Mouse (Mus musculus) MEL (cell line): Measurements from ENCODE around the gene Pank1. TPM values are rescaled to one million over a fixed set of nuclear protein-coding genes. Genes with fewer than 3 reads are reported as not detected.

ENCODE experiments used
- DNase-seq: peaks from one replicate; pipeline ENCODE4 v3.0.0; 2011; ENCODE audit warnings: low read depth, low spot score
- H3K27ac ChIP-seq: 2 replicates; pipeline ENCODE4 v1.5.1; 2012; ENCODE audit warnings: low read depth, mild to moderate bottlenecking, control low read depth, low read length, moderate library complexity; ENCODE audit not compliant: control insufficient read depth
- H3K27me3 ChIP-seq, 2 experiments: fragments of 150-350 bp in 1 of 2; sonication (generic) in 1 of 2; 2 replicates each; pipeline ENCODE4 v1.6.1; 2012; ENCODE audit warnings: low read length in 2 of 2, mild to moderate bottlenecking in 2 of 2, improper control_type of control experiment in 1 of 2, moderate library complexity in 1 of 2; ENCODE audit not compliant: insufficient read depth in 2 of 2, control insufficient read depth in 1 of 2
- H3K36me3 ChIP-seq, 2 experiments: 2 replicates each; pipeline ENCODE4 v1.6.1; 2012 to 2014; ENCODE audit warnings: low read length in 2 of 2, improper control_type of control experiment in 1 of 2, inconsistent platforms in 1 of 2, mild to moderate bottlenecking in 1 of 2; ENCODE audit not compliant: insufficient read depth in 2 of 2, control insufficient read depth in 1 of 2
- H3K4me1 ChIP-seq, 2 experiments: fragments of 150-350 bp in 1 of 2; sonication (generic) in 1 of 2; 2 replicates each; pipeline ENCODE4 v1.6.1; 2012; ENCODE audit warnings: low read length in 2 of 2, improper control_type of control experiment in 1 of 2, mild to moderate bottlenecking in 1 of 2; ENCODE audit not compliant: insufficient read depth in 2 of 2, control insufficient read depth in 1 of 2
- H3K4me3 ChIP-seq, 2 experiments: fragments of 150-350 bp in 1 of 2; sonication (generic) in 1 of 2; 2 replicates each; pipeline ENCODE4 v1.5.1; 2012; ENCODE audit warnings: low read depth in 2 of 2, low read length in 2 of 2, mild to moderate bottlenecking in 2 of 2, moderate library complexity in 2 of 2, control low read depth in 1 of 2, improper control_type of control experiment in 1 of 2; ENCODE audit not compliant: control insufficient read depth in 1 of 2, insufficient read depth in 1 of 2
- H3K79me2 ChIP-seq: 2 replicates; pipeline ENCODE4 v1.6.1; 2012; ENCODE audit warnings: mild to moderate bottlenecking, low read length, moderate library complexity; ENCODE audit not compliant: control insufficient read depth, poor library complexity, insufficient read depth
- H3K9ac ChIP-seq: 2 replicates; pipeline ENCODE4 v1.6.1; 2012; ENCODE audit warnings: low read depth, mild to moderate bottlenecking, control low read depth, low read length, moderate library complexity; ENCODE audit not compliant: control insufficient read depth, poor library complexity, severe bottlenecking
- H3K9me3 ChIP-seq: fragments of 150-350 bp; sonication (generic); replicated peaks from 2 replicates; pipeline ENCODE4 v1.6.1; 2012; ENCODE audit warnings: mild to moderate bottlenecking, low read length, improper control_type of control experiment, moderate library complexity; ENCODE audit not compliant: insufficient read depth
- BHLHE40 ChIP-seq: IDR thresholded peaks from 2 replicates; pipeline ENCODE4 v1.6.1; 2012; ENCODE audit warnings: low read depth, mild to moderate bottlenecking, inconsistent platforms, low read length, improper control_type of control experiment, borderline replicate concordance
- CHD1 ChIP-seq: IDR thresholded peaks from 2 replicates; pipeline ENCODE4 v1.6.1; 2012; ENCODE audit warnings: low read depth, mild to moderate bottlenecking, inconsistent platforms, low read length, improper control_type of control experiment
- CHD2 ChIP-seq: IDR thresholded peaks from 2 replicates; pipeline ENCODE4 v1.6.1; 2011; ENCODE audit warnings: low read length, improper control_type of control experiment
- CTCF ChIP-seq, 3 experiments: IDR thresholded peaks in 2 of 3; conservative IDR thresholded peaks in 1 of 3; 2 replicates each; pipeline ENCODE4 v1.5.1; 2011 to 2012; ENCODE audit warnings: low read length in 3 of 3, low read depth in 2 of 3, mild to moderate bottlenecking in 2 of 3, improper control_type of control experiment in 1 of 3, inconsistent platforms in 1 of 3, mixed read lengths in 1 of 3, moderate library complexity in 1 of 3; ENCODE audit not compliant: control insufficient read depth in 1 of 3, insufficient read depth in 1 of 3, poor library complexity in 1 of 3, severe bottlenecking in 1 of 3
- E2F4 ChIP-seq: IDR thresholded peaks from 2 replicates; pipeline ENCODE4 v1.6.1; 2011; ENCODE audit warnings: low read depth, low read length, improper control_type of control experiment, borderline replicate concordance
- EP300 ChIP-seq, 2 experiments: IDR thresholded peaks; 2 replicates each; pipeline ENCODE4 v1.6.1; 2011; ENCODE audit warnings: improper control_type of control experiment in 2 of 2, low read length in 2 of 2, low read depth in 1 of 2, mild to moderate bottlenecking in 1 of 2
- ETS1 ChIP-seq: IDR thresholded peaks from 2 replicates; pipeline ENCODE4 v1.6.1; 2012; ENCODE audit warnings: low read depth, mild to moderate bottlenecking, inconsistent platforms, low read length, improper control_type of control experiment, moderate library complexity
- GABPA ChIP-seq: IDR thresholded peaks from 2 replicates; pipeline ENCODE4 v1.6.1; 2012; ENCODE audit warnings: low read depth, mild to moderate bottlenecking, inconsistent platforms, low read length, improper control_type of control experiment, moderate library complexity
- GATA1 ChIP-seq: IDR thresholded peaks from 2 replicates; pipeline ENCODE4 v1.6.1; 2011; ENCODE audit warnings: low read depth, low read length, improper control_type of control experiment
- HCFC1 ChIP-seq: IDR thresholded peaks from 2 replicates; pipeline ENCODE4 v1.6.1; 2012; ENCODE audit warnings: low read depth, mild to moderate bottlenecking, inconsistent platforms, low read length, improper control_type of control experiment, moderate library complexity
- KAT2A ChIP-seq: conservative IDR thresholded peaks from 2 replicates; pipeline ENCODE4 v1.6.1; 2012; ENCODE audit warnings: low read depth, low read length, improper control_type of control experiment, inconsistent platforms
- MAFK ChIP-seq: IDR thresholded peaks from 2 replicates; pipeline ENCODE4 v1.6.1; 2011; ENCODE audit warnings: low read depth, mild to moderate bottlenecking, low read length, improper control_type of control experiment, borderline replicate concordance
- MAX ChIP-seq: IDR thresholded peaks from 2 replicates; pipeline ENCODE4 v1.6.1; 2011; ENCODE audit warnings: low read length, improper control_type of control experiment
- MAZ ChIP-seq: IDR thresholded peaks from 2 replicates; pipeline ENCODE4 v1.6.1; 2012; ENCODE audit warnings: low read depth, mild to moderate bottlenecking, inconsistent platforms, low read length, improper control_type of control experiment
- MXI1 ChIP-seq: IDR thresholded peaks from 2 replicates; pipeline ENCODE4 v1.6.1; 2011; ENCODE audit warnings: mild to moderate bottlenecking, low read depth, low read length, improper control_type of control experiment
- NELFE ChIP-seq: IDR thresholded peaks from 2 replicates; pipeline ENCODE4 v1.6.1; 2011; ENCODE audit warnings: low read depth, low read length, improper control_type of control experiment
- NRF1 ChIP-seq: IDR thresholded peaks from 2 replicates; pipeline ENCODE4 v1.6.1; 2014; ENCODE audit warnings: low read depth, mild to moderate bottlenecking, inconsistent platforms, low read length, improper control_type of control experiment, moderate library complexity; ENCODE audit not compliant: poor library complexity, insufficient read depth, severe bottlenecking
- POLR2A ChIP-seq, 2 experiments: IDR thresholded peaks; 2 replicates each; pipeline ENCODE4 v1.6.1; 2011 to 2012; ENCODE audit warnings: low read length in 2 of 2, mild to moderate bottlenecking in 2 of 2, control low read depth in 1 of 2, improper control_type of control experiment in 1 of 2, low read depth in 1 of 2, moderate library complexity in 1 of 2; ENCODE audit not compliant: control insufficient read depth in 1 of 2, insufficient read depth in 1 of 2, poor library complexity in 1 of 2
- POLR2AphosphoS2 ChIP-seq: IDR thresholded peaks from 2 replicates; pipeline ENCODE4 v1.6.1; 2011; ENCODE audit warnings: low read length, improper control_type of control experiment
- POLR2AphosphoS5 ChIP-seq: IDR thresholded peaks from 2 replicates; pipeline ENCODE4 v1.6.1; 2012; ENCODE audit warnings: low read depth, borderline replicate concordance, mild to moderate bottlenecking, inconsistent platforms, low read length, moderate library complexity, mixed read lengths
- RAD21 ChIP-seq: IDR thresholded peaks from 2 replicates; pipeline ENCODE4 v1.6.1; 2011; ENCODE audit warnings: mild to moderate bottlenecking, low read depth, low read length, improper control_type of control experiment
- RCOR1 ChIP-seq: IDR thresholded peaks from 2 replicates; pipeline ENCODE4 v1.6.1; 2012; ENCODE audit warnings: low read depth, mild to moderate bottlenecking, inconsistent platforms, low read length, improper control_type of control experiment
- SMC3 ChIP-seq: IDR thresholded peaks from 2 replicates; pipeline ENCODE4 v1.6.1; 2011; ENCODE audit warnings: low read depth, low read length, improper control_type of control experiment
- TAL1 ChIP-seq: IDR thresholded peaks from 2 replicates; pipeline ENCODE4 v1.6.1; 2012; ENCODE audit warnings: mild to moderate bottlenecking, inconsistent platforms, low read length, moderate library complexity, mixed read lengths
- TCF12 ChIP-seq: IDR thresholded peaks from 2 replicates; pipeline ENCODE4 v1.6.1; 2014; ENCODE audit warnings: low read depth, mild to moderate bottlenecking, inconsistent platforms, low read length, improper control_type of control experiment, moderate library complexity
- UBTF ChIP-seq: IDR thresholded peaks from 2 replicates; pipeline ENCODE4 v1.6.1; 2012; ENCODE audit warnings: low read depth, mild to moderate bottlenecking, inconsistent platforms, low read length, improper control_type of control experiment, moderate library complexity, borderline replicate concordance; ENCODE audit not compliant: insufficient read depth
- USF1 ChIP-seq: IDR thresholded peaks from 2 replicates; pipeline ENCODE4 v1.6.1; 2014; ENCODE audit warnings: low read depth, mild to moderate bottlenecking, inconsistent platforms, low read length, improper control_type of control experiment, moderate library complexity
- USF2 ChIP-seq, 2 experiments: IDR thresholded peaks; 2 replicates each; pipeline ENCODE4 v1.6.1; 2011 to 2012; ENCODE audit warnings: improper control_type of control experiment in 2 of 2, low read length in 2 of 2, borderline replicate concordance in 1 of 2, inconsistent platforms in 1 of 2, low read depth in 1 of 2, mild to moderate bottlenecking in 1 of 2; ENCODE audit not compliant: insufficient read depth in 1 of 2
- ZC3H11A ChIP-seq: IDR thresholded peaks from 2 replicates; pipeline ENCODE4 v1.6.1; 2012; ENCODE audit warnings: low read depth, mild to moderate bottlenecking, inconsistent platforms, low read length, improper control_type of control experiment
- ZKSCAN1 ChIP-seq: IDR thresholded peaks from 2 replicates; pipeline ENCODE4 v1.6.1; 2012; ENCODE audit warnings: low read depth, mild to moderate bottlenecking, inconsistent platforms, low read length, improper control_type of control experiment, moderate library complexity
- ZMIZ1 ChIP-seq: IDR thresholded peaks from 2 replicates; pipeline ENCODE4 v1.6.1; 2012; ENCODE audit warnings: low read depth, mild to moderate bottlenecking, inconsistent platforms, low read length, improper control_type of control experiment, moderate library complexity
- ZNF384 ChIP-seq: IDR thresholded peaks from 2 replicates; pipeline ENCODE4 v1.6.1; 2012; ENCODE audit warnings: low read depth, mild to moderate bottlenecking, inconsistent platforms, low read length, improper control_type of control experiment
- polyA plus RNA-seq, 2 experiments: library from polyadenylated mRNA; stranded (reverse) in 1 of 2; unstranded in 1 of 2; fragments of >175 nt in 1 of 2; fragments of >200 nt in 1 of 2; gene quantifications; 2 replicates each; pipeline versions ENCODE4 v1.2.1 to v1.2.4; 2012; ENCODE audit warnings: low replicate concordance in 2 of 2, low read depth in 1 of 2; ENCODE audit not compliant: insufficient read length in 2 of 2, insufficient read depth in 1 of 2, missing spikeins in 1 of 2
- total RNA-seq: library from RNA; depleted of rRNA; stranded (reverse); fragments of 300-350 nt; gene quantifications from 2 replicates; pipeline ENCODE4 v1.2.3, GENCODE M21; 2012

Pank1 gene
- total and polyA plus RNA-seq, 3 experiments: 7.2 to 7.6 TPM; not detected in 1

DNA sequence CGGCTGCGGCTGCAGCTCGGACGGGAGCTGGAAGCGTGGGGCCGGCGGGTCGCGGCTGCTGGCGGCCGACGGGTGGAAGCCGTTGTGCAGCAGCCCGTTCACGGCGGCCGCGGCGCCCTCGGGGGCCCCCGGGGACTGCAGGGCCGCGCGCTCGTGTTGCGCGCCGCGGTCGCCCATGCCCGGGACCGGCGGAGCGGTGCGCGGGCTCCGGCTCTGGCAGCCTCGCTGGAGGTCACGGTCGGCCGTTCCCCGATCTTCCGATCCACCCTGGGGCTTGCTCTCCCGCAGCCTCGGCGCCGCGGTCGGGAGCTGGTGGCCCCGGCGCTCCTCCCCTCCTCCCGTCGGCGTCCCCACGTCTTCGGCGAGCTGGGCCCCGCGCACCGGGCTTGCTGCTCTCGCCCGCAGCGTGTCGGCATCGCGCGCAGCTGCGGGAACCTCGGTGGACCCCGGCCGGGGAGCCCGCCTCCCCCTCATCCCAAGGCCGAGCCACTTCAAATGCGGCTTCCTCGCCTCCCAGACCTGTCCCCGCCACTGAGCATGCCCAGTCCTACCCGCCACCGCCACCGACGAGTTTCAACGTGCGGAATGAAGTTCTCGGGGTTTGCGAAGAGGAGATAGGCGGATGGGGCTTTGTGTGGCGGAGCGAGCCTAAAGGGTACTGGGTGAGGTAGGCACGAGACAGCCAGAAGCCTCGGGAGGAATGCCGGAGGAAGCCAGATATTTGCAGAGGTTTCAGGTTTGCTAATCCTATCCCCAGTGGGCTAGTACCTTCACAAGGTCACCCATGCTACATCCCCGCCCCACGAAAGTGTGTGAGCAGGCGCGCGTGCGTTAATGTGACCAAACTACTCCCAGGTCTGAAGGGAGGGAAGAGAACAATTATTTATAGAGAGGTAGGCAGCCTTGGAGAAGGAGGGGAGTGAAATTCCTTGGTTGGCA is at the start of gene Pank1 (continued):
- no peak for TF ChIP-seq ZNF384
- TF ChIP-seq CTCF (IDR thresholded peaks at IDR 0.05 in 2 of 3, conservative IDR thresholded peaks at IDR 0.05 in 1 of 3; ENCODE audit: control insufficient read depth in 1 of 3, insufficient read depth in 1 of 3, low read depth in 2 of 3, low read length in 3 of 3, poor library complexity in 1 of 3, severe bottlenecking in 1 of 3): no peak
- TF ChIP-seq RCOR1: peak; percentile 22; the same call in 1 of the 2 replicates
- 0 out of 2 replicates have a peak, but pooled peaks have one; percentile 13 for TF ChIP-seq USF1
- no peak for TF ChIP-seq ETS1
- TF ChIP-seq MXI1: peak; percentile 75

DNA sequence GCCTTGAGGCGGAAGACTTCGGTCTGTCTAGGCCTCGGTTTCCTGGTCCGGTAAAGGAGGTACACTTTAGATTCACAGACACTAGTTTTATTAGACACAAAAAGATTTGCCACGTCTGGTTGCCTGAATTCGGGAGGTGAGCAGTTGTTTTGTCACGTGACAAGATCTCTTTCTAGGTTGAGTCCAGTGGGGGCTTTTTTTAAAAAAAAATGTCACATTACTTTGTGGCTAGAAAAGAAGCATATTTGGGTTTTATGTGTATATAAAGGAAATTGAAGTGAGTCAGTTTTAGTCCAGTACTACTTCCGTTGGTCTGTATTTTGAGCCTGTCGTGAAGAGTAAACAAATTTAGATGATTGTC is 43.3 kb upstream of the Pank1 start:
- Histone ChIP-seq H3K27ac (peak overlapping the region; percentile 85), H3K36me3 (peaks cover 10 to 13% of the 10 kb centered on the region in 2 experiments), H3K9ac (peak overlapping the region; percentile 94), H3K4me1 (peaks cover 3 to 6% of the 10 kb centered on the region in 2 experiments; a peak in 3 of 4 replicates), H3K27me3 (no peaks in the 10 kb centered on the region), H3K9me3 (no peaks in the 10 kb centered on the region), H3K79me2 (peaks cover 30% of the 10 kb centered on the region), H3K4me3 (peak overlapping the region; percentile 87 to 98)
- DNase-seq: no peak
- TF ChIP-seq E2F4 (no peak), EP300 (IDR thresholded peaks at IDR 0.05; ENCODE audit: low read depth in 1 of 2, low read length in 2 of 2) (no peak), ZKSCAN1 (no peak), USF1 (peak; percentile 92), MAFK (no peak), ETS1 (no peak), KAT2A (no peak), HCFC1 (no peak), CHD2 (no peak), ZNF384 (peak; percentile 67), SMC3 (no peak), TCF12 (no peak), USF2 (IDR thresholded peaks at IDR 0.05; ENCODE audit: borderline replicate concordance in 1 of 2, insufficient read depth in 1 of 2, low read depth in 1 of 2, low read length in 2 of 2) (peak in 1 of 2 experiments; percentile 64; a peak in 3 of 4 replicates), TAL1 (no peak), NRF1 (no peak), BHLHE40 (peak; percentile 75; the same call in 1 of the 2 replicates), ZC3H11A (no peak), POLR2AphosphoS5 (no peak), UBTF (no peak), NELFE (no peak), MAZ (no peak), ZMIZ1 (no peak), CHD1 (peak; percentile 92; the same call in 1 of the 2 replicates), GABPA (no peak), RCOR1 (no peak), POLR2A (IDR thresholded peaks at IDR 0.05; ENCODE audit: control insufficient read depth in 1 of 2, insufficient read depth in 1 of 2, low read depth in 1 of 2, low read length in 2 of 2, poor library complexity in 1 of 2) (no peak), MAX (peak; percentile 53), POLR2AphosphoS2 (no peak), MXI1 (peak; percentile 46), RAD21 (no peak), GATA1 (no peak), CTCF (IDR thresholded peaks at IDR 0.05 in 2 of 3, conservative IDR thresholded peaks at IDR 0.05 in 1 of 3; ENCODE audit: control insufficient read depth in 1 of 3, insufficient read depth in 1 of 3, low read depth in 2 of 3, low read length in 3 of 3, poor library complexity in 1 of 3, severe bottlenecking in 1 of 3) (no peak)
